ENCODE assay signal across 32 mouse cellular contexts in genomic region chr1:77518715-77519114, GRCm38 (mm10). TPM values are rescaled to one million over a fixed set of nuclear protein-coding genes. Genes with fewer than 3 reads are reported as not detected.
"Had no signal": no experiment of that assay in that cellular context is flagged by ENCODE, and none has a peak within 500 bp of the region (broad histone marks: within the 10 kb centered on the region; RNA-seq: fewer than 3 reads in every experiment).

No protein-coding gene starts in this region.

- H3K9ac ChIP-seq: limb, embryonic 12.5 days; limb, embryonic 13.5 days; limb, embryonic 15.5 days; liver, embryonic 12.5 days; liver, embryonic 13.5 days; liver, embryonic 14.5 days; liver, embryonic 15.5 days; liver, postnatal 0 days; lung, embryonic 14.5 days; lung, embryonic 15.5 days; midbrain, embryonic 12.5 days; midbrain, embryonic 13.5 days; midbrain, embryonic 15.5 days; neural tube, embryonic 12.5 days; neural tube, embryonic 13.5 days had no signal

- H3K4me2 ChIP-seq: limb, embryonic 12.5 days; limb, embryonic 13.5 days; limb, embryonic 15.5 days; liver, embryonic 11.5 days; liver, embryonic 12.5 days; liver, embryonic 13.5 days; liver, embryonic 15.5 days; lung, embryonic 14.5 days; lung, embryonic 15.5 days; midbrain, embryonic 12.5 days; midbrain, embryonic 13.5 days; midbrain, embryonic 15.5 days; neural tube, embryonic 12.5 days; neural tube, embryonic 13.5 days had no signal

- H3K4me3 ChIP-seq: left cerebral cortex, adult 2 months; limb, embryonic 10.5 days; limb, embryonic 12.5 days; limb, embryonic 13.5 days; limb, embryonic 15.5 days; liver, embryonic 12.5 days; liver, embryonic 13.5 days; liver, embryonic 15.5 days; lung, embryonic 15.5 days; megakaryocyte, embryonic 14.5 days; midbrain, embryonic 10.5 days; midbrain, embryonic 12.5 days; midbrain, embryonic 13.5 days; midbrain, embryonic 15.5 days; myocyte; neural tube, embryonic 12.5 days; neural tube, embryonic 13.5 days had no signal

- H3K9me3 ChIP-seq: limb, embryonic 10.5 days; limb, embryonic 12.5 days; limb, embryonic 13.5 days; limb, embryonic 15.5 days; liver, embryonic 12.5 days; liver, embryonic 13.5 days; liver, embryonic 15.5 days; lung, embryonic 15.5 days; megakaryocyte, embryonic 14.5 days; midbrain, embryonic 10.5 days; midbrain, embryonic 12.5 days; midbrain, embryonic 13.5 days; midbrain, embryonic 15.5 days; neural tube, embryonic 12.5 days; neural tube, embryonic 13.5 days had no signal

- H3K27me3 ChIP-seq: midbrain, embryonic 13.5 days; midbrain, embryonic 15.5 days; neural tube, embryonic 12.5 days had no signal

- H3K36me3 ChIP-seq: limb, embryonic 10.5 days; limb, embryonic 12.5 days; limb, embryonic 13.5 days; limb, embryonic 15.5 days; liver, embryonic 12.5 days; liver, embryonic 13.5 days; liver, embryonic 15.5 days; lung, embryonic 15.5 days; midbrain, embryonic 10.5 days; midbrain, embryonic 12.5 days; midbrain, embryonic 13.5 days; midbrain, embryonic 15.5 days; neural tube, embryonic 12.5 days; neural tube, embryonic 13.5 days had no signal

- DNase-seq: liver; liver, embryonic 13.5 days; liver, postnatal 0 days; lung, adult 18-20 months; lung, adult 2 months; lung, embryonic 14.5 days; lung, postnatal 10 days; lung, postnatal 14 days; lung, postnatal 36 days; lung, postnatal 4 days; midbrain, embryonic 14.5 days had no signal

- H3K27ac ChIP-seq: left cerebral cortex, adult 2 months; limb, embryonic 10.5 days; limb, embryonic 12.5 days; limb, embryonic 13.5 days; limb, embryonic 15.5 days; liver, embryonic 12.5 days; liver, embryonic 13.5 days; liver, embryonic 14.5 days; liver, embryonic 15.5 days; lung, embryonic 15.5 days; macrophage; midbrain, embryonic 10.5 days; midbrain, embryonic 12.5 days; midbrain, embryonic 13.5 days; midbrain, embryonic 15.5 days; neural tube, embryonic 12.5 days; neural tube, embryonic 13.5 days had no signal

- ATAC-seq: liver, embryonic 12.5 days; liver, postnatal 0 days; lung, postnatal 0 days; midbrain, embryonic 13.5 days; midbrain, embryonic 15.5 days; midbrain, embryonic 16.5 days had no signal

RNA-seq across cellular contexts. Expression of gene Epha4, which starts 3.8 kb away (rescaled TPM):
- polyA plus RNA-seq: macrophage had no signal
